Comparison of ENCODE assay signal across 30 mouse cellular contexts in genomic region chr12:75547174-75547573, GRCm38 (mm10).
"Had no signal": no experiment of that assay in that cellular context is flagged by ENCODE, and none has a peak within 500 bp of the region (broad histone marks: within the 10 kb centered on the region; RNA-seq: fewer than 3 reads in every experiment).

No protein-coding gene starts in this region.

- H3K4me3 ChIP-seq: left cerebral cortex, adult 2 months; limb, embryonic 10.5 days; limb, embryonic 12.5 days; limb, embryonic 13.5 days; limb, embryonic 15.5 days; liver, embryonic 12.5 days; liver, embryonic 13.5 days; liver, embryonic 15.5 days; lung, embryonic 15.5 days; megakaryocyte, embryonic 14.5 days; midbrain, embryonic 10.5 days; midbrain, embryonic 12.5 days; midbrain, embryonic 13.5 days; neural tube, embryonic 12.5 days had no signal

- H3K27ac ChIP-seq: left cerebral cortex, adult 2 months; limb, embryonic 10.5 days; limb, embryonic 12.5 days; limb, embryonic 13.5 days; limb, embryonic 15.5 days; liver, embryonic 12.5 days; liver, embryonic 13.5 days; liver, embryonic 14.5 days; liver, embryonic 15.5 days; lung, embryonic 15.5 days; macrophage; midbrain, embryonic 10.5 days; midbrain, embryonic 12.5 days; midbrain, embryonic 13.5 days; neural tube, embryonic 12.5 days had no signal

- H3K36me3 ChIP-seq: limb, embryonic 10.5 days; limb, embryonic 13.5 days; limb, embryonic 15.5 days; liver, embryonic 13.5 days; lung, embryonic 15.5 days; midbrain, embryonic 12.5 days; midbrain, embryonic 13.5 days had no signal

- H3K9me3 ChIP-seq: limb, embryonic 10.5 days; limb, embryonic 12.5 days; limb, embryonic 13.5 days; limb, embryonic 15.5 days; liver, embryonic 12.5 days; liver, embryonic 13.5 days; liver, embryonic 15.5 days; lung, embryonic 15.5 days; megakaryocyte, embryonic 14.5 days; midbrain, embryonic 10.5 days; midbrain, embryonic 12.5 days; midbrain, embryonic 13.5 days; neural tube, embryonic 12.5 days had no signal

- H3K4me2 ChIP-seq: limb, embryonic 12.5 days; limb, embryonic 13.5 days; limb, embryonic 15.5 days; liver, embryonic 11.5 days; liver, embryonic 12.5 days; liver, embryonic 13.5 days; liver, embryonic 15.5 days; lung, embryonic 14.5 days; lung, embryonic 15.5 days; midbrain, embryonic 12.5 days; midbrain, embryonic 13.5 days; neural tube, embryonic 12.5 days had no signal

- H3K27me3 ChIP-seq: limb, embryonic 12.5 days; limb, embryonic 13.5 days; limb, embryonic 15.5 days; liver, embryonic 12.5 days; liver, embryonic 13.5 days; liver, embryonic 15.5 days; lung, embryonic 15.5 days; megakaryocyte, embryonic 14.5 days; midbrain, embryonic 12.5 days; midbrain, embryonic 13.5 days; neural tube, embryonic 12.5 days had no signal

- ATAC-seq: liver, embryonic 12.5 days; liver, postnatal 0 days; lung, postnatal 0 days; midbrain, embryonic 13.5 days; midbrain, embryonic 16.5 days had no signal

- H3K9ac ChIP-seq: limb, embryonic 12.5 days; limb, embryonic 13.5 days; limb, embryonic 15.5 days; liver, embryonic 12.5 days; liver, embryonic 13.5 days; liver, embryonic 14.5 days; liver, embryonic 15.5 days; liver, postnatal 0 days; lung, embryonic 14.5 days; lung, embryonic 15.5 days; midbrain, embryonic 12.5 days; midbrain, embryonic 13.5 days; neural tube, embryonic 12.5 days had no signal

- H3K4me1 ChIP-seq: liver, embryonic 12.5 days; midbrain, embryonic 12.5 days; neural tube, embryonic 12.5 days had no signal

- DNase-seq: left cerebral cortex, postnatal 4 days; liver; liver, embryonic 13.5 days; liver, postnatal 0 days; lung, adult 18-20 months; lung, adult 2 months; lung, embryonic 14.5 days; lung, postnatal 10 days; lung, postnatal 14 days; lung, postnatal 36 days; lung, postnatal 4 days; midbrain, embryonic 14.5 days had no signal
